Mouse (Mus musculus): ENCODE results near the gene Olfr193.
"Not testable (repeated sequence)": the region's sequence is repeated elsewhere in the genome, so short reads cannot be mapped to it uniquely, and the experiment has no call there.

The Olfr193 gene

GRCm38 (mm10) chr16:59111781-59112180, at the start of gene Olfr193:
Gene Olfr193, minus strand, starts transcription at chr16:59111881.
- no peak for DNase-seq (ENCODE audit: low spot score)

DNA sequence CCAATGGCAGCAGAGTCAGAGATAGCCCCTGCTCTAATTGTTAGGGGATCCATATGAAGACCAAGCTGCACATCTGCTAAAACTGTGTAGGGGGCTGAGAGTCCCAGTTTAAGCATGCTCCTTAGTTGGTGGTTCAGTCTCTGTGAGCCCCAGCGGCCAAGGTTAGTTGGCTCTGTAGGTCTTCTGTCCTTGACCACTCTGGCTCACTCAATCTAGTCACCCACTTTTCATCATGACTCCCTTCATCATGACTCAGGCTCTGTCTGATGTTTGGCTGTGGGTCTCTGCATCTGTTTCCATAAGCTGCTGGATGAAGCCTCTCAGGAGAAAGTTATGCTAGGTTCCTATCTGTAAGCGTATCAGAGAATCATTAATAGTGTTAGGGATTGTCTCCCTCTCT, 40.3 kb upstream of the Olfr193 start:
- no peak for DNase-seq (ENCODE audit: low spot score)

GRCm38 (mm10) chr16:59146746-59147145, 35.1 kb upstream of the Olfr193 start, which contains the start of gene Olfr195:
Gene Olfr195, plus strand, starts transcription at chr16:59147046.
- DNase-seq (ENCODE audit: low spot score): no peak

DNA sequence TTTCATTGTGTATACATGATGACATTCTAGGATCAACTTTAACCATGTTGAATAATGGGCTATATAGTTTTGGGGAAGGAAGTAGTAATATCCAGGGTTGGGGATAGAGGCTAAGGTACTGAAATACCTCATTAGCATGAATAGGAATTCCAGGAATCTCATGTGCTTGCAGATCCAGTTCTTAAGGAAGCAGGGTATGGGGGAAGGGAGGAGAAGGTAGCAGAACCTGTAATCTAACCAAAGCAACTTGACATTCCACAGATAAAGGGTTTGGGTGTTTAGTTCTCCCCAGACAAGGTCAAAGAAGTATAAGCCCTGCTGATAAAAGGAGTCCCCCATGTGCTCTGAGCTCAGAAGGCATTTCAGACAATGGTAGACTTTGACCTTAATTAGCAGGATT, 29.4 kb upstream of the Olfr193 start:
- DNase-seq (ENCODE audit: low spot score): no peak

- no peak for DNase-seq (ENCODE audit: low spot score)
Measured at GRCm38 (mm10) chr16:59130740-59131139, 19.1 kb upstream of the Olfr193 start.

DNA sequence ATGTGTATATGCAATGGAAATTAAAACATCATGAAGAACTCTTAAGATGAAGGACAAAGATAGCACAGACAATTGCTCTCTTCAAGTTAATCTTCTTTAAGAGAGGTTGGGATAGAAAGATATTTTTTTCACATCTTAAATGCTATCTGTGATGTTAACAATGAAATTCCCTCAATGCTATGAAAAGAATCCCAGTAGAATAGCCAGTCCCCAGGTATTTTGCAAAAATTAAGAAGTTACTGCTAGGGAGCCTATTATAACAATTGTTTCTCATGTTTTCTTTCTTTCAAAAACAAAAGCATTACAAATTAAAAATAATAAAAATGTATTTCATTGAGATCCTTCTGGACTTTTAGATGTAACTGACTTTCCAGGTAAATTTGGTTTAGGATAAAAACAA, 9.3 kb upstream of the Olfr193 start, which contains the start of gene Olfr194:
Gene Olfr194, minus strand, starts transcription at position 101 of the 400 bp plus-strand sequence.
- DNase-seq (ENCODE audit: low spot score): no peak

DNA sequence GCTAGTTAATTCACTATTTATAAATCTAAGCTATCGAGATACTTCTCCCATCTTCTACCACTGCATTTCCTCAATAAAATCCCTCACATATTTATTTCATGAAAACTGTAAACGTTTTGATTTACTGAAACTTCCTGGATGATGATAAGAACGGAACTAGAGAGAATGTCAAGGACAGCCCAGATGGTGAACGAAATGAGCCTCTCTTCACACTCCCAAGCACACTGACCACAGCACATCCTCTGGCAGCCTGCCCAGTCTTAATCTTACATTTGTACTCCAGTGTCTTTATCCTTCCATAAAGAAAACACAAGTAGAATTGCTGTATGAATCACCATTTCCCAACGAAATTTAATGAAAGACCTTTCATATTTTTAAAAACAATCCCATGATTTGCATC, 3.2 kb downstream of the Olfr193 start:
- not testable (repeated sequence) for DNase-seq (ENCODE audit: low spot score)

- DNase-seq (ENCODE audit: low spot score): no peak
Measured at GRCm38 (mm10) chr16:59105312-59105711, 6.4 kb downstream of the Olfr193 start.

DNA sequence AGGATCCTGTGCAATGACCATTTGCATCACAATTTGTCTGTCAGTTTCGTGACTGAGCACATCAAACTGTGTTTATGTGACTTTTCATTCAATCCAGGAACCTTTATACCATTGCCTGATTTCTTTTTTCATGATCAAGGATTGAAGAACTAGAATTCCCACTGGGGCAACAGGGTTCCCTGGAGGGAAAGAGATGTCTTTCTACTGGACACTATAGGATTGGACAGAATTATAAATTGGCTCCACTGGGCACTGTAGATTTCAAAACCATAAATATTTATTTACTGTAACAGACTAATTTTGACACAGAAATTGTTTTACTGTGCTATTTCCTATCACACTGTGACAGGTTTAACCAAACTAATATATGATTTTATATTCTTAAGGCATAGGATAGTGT, 22.0 kb downstream of the Olfr193 start, which contains the start of gene Olfr191:
Gene Olfr191, minus strand, starts transcription at position 101 of the 400 bp plus-strand sequence.
- DNase-seq (ENCODE audit: low spot score): not testable (repeated sequence)

DNA sequence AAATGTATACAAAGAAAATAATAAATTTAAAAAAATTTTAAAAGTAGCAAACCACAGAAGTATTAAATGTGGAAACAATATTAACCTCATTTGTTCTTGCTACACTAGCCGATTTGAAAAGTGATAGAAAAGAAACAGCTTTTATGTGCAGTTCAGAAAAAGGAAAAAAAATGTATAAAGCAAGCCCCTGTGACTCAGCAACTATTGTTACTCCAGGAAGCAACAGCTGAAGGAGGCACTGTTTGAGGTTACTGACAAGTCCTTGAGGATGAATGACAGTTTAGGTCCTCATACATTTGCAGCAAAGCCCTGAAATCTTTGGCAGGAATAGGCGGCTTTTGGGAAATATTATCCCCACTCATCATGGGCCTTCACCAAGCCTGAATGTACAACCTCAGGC, 30.6 kb downstream of the Olfr193 start:
- DNase-seq (ENCODE audit: low spot score): not testable (repeated sequence)

DNA sequence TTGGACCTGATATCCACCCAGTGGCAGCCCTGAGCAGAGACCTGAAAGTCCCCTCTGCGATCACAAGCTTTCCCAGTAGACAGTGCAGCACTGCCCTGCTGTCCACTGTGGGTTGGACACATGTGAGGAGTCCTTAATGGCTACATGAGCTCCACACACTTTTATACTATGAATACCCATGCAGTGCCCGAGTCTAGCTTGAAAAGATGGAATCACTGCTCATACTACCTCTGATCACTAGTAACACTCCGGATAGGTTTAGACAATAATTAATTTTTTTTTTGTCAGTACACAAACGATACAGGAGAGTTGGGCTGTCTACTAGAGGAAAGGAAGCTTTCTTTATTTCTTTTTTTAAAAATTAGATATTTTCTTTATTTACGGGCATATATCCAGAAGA, 33.8 kb downstream of the Olfr193 start, which contains the start of gene Olfr190:
Gene Olfr190, minus strand, starts transcription at position 101 of the 400 bp plus-strand sequence.
- no peak for DNase-seq (ENCODE audit: low spot score)

DNA sequence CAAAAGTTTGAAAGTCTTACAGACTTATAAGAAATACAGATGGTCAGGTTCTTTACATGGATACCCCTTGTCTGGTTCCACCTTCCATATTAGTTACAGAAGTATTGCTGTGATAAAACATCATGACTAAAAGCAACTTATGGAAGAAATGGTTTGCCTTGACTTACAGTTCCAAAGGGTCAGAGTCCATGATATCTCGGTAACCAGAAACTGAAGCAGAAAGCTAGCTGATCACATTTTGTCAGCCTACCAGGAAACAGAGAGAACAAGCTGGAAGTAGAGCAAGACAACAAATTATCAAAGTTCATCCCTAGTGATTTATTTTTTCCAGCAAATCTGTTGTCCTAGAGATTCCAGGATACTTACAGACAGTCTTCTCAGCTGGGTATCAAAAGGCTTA, 38.2 kb downstream of the Olfr193 start:
- DNase-seq (ENCODE audit: low spot score): no peak

GRCm38 (mm10) chr16:59071755-59072154, 39.9 kb downstream of the Olfr193 start:
- no peak for DNase-seq (ENCODE audit: low spot score)

- DNase-seq (ENCODE audit: low spot score): not testable (repeated sequence)
Measured at GRCm38 (mm10) chr16:59062411-59062810, 49.3 kb downstream of the Olfr193 start.
